Mouse (Mus musculus): ENCODE measurements around the gene Gm10447.
"Not testable (repeated sequence)": the region's sequence is repeated elsewhere in the genome, so short reads cannot be mapped to it uniquely, and the experiment has no call there.

The Gm10447 gene

GRCm38 (mm10) chr11:53441921-53442320, 15.0 kb downstream of the Gm10447 start:
- no peak for DNase-seq

DNA sequence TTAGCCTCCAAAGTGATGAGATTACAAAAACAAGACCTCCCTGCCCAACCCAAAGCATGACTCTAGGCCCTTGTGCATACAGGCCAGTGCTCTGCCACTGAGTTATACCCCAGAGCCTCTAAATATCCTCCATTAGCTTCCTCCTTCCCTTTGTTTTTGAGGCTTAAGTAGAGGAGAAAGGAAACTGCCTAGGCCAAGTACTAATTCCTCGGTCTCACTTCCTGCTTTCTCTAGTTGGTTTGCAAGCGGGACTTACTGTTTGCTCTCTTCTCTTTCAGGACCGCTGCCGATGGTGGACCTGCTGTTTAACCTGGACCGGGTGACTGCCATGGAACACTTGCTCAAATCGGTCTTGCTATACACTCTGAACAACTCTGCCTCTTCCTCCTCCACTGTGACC, 20.6 kb downstream of the Gm10447 start:
- no peak for DNase-seq

GRCm38 (mm10) chr11:53435504-53435903, 21.4 kb downstream of the Gm10447 start:
- no peak for DNase-seq

- no peak for DNase-seq
Observed at GRCm38 (mm10) chr11:53433057-53433456, 23.9 kb downstream of the Gm10447 start.

- DNase-seq = peak; percentile 48
Observed at GRCm38 (mm10) chr11:53431347-53432056, 25.4 kb downstream of the Gm10447 start.

DNA sequence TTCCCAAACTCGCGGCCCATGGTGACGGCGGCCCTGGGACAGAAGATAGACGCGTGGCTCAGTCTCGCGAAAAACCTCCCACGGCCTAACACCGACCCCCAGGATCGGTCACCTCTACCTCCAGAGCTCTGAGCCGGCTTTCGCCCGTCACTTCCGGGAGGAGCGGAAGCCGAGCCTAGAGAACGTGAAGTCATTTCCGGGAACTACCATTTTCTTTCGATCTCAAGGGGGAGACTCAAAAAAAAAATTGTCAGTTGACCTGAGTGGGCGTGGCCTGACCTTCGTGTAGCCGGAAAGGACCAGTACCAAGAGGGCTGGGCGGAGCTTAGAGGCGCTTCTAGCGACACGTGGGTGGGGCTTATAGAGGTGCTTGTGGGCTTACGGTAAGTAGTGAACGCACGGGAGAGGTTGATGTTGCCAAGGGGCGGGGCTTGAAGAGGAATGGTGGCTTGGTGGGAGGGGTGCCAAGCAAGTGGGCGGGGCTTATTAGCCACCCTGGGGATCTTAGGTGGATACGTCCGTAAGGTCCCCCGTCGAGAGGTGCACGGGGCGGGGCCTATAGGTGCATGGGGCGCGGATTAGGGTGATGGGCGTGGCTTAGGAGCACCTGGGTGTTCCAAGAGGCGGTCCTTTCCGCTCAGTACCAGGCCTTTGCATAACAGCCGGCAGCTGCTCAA, 26.1 kb downstream of the Gm10447 start, which contains the start of the genes Uqcrq and Gdf9:
Gene Uqcrq (minus strand): TSS at position 162 of the 677 bp plus-strand sequence.
Gene Gdf9 (plus strand): TSS at position 354 of the 677 bp plus-strand sequence.
- peak; percentile 100 for DNase-seq

- no peak for DNase-seq
Observed at GRCm38 (mm10) chr11:53430300-53430669, 26.6 kb downstream of the Gm10447 start.

DNA sequence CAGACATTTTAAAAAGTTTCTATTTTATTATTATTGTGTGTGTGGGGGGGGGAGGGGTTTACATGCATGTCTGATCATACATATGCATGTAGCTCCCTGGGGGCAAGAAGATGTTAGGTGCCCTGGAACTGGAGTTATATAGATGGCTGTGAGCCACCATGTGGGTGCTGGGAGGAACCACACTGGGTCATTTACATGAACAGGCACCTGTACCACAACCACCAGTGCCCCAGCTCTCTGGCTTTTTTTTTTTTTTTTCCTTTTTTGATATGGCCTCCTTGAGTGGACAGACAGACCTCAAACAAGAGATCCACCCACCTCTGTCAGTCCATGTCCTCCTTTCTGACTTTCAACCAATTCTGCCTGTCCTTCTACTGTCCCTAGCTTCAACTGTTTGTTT, 27.7 kb downstream of the Gm10447 start:
- no peak for DNase-seq

GRCm38 (mm10) chr11:53428716-53429057, 28.2 kb downstream of the Gm10447 start:
- no peak for DNase-seq

- no peak for DNase-seq
Observed at GRCm38 (mm10) chr11:53427993-53428715, 28.8 kb downstream of the Gm10447 start.

- not testable (repeated sequence) for DNase-seq
Observed at GRCm38 (mm10) chr11:53426914-53427313, 30.0 kb downstream of the Gm10447 start.

DNA sequence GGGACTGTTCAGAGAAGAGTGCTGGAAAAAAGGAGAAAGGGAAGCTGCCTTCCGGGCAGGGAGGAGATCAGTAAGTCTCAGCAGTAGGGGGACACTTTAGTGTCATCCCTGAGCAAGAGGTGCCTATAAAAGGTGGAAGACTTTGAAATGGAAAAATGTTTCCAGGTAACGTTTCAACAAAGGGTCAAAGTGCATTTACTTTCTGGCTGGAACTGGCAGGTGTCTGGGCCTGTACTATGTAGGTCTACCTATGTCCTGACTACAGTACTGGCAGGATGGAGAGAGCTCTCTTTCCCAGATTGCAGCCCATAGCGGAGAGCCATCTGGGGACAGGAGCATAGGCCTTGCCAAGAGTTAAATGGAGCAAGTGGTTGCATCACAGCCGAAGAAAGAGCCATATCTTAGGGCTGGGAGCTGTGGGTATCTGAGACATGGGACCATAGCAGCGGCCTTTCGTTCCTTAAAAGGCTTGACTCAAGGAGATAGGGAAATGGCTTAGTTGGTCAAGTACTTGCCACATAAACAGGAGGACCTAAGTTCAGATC, 31.1 kb downstream of the Gm10447 start:
- DNase-seq = no peak

DNA sequence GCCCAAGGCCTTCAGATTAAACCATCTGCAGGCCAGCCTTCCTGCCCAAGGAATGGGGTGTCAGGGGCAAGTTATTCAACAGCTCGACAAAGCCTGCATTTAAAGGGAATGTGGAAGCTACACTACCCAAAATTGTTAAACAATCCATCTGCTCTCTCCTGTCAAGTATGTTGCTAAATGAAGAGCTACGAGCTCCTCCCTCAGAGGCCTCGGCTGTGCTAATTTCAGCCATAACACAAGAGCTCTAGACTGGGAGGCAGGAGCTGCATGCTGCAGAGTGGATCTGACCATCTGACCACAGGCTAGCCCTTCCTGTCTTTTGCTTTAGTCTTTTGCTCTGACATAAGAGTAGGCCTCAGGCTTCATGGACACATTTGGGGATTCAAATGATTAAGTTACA, 31.7 kb downstream of the Gm10447 start:
- no peak for DNase-seq

GRCm38 (mm10) chr11:53424826-53425225, 32.1 kb downstream of the Gm10447 start:
- no peak for DNase-seq

DNA sequence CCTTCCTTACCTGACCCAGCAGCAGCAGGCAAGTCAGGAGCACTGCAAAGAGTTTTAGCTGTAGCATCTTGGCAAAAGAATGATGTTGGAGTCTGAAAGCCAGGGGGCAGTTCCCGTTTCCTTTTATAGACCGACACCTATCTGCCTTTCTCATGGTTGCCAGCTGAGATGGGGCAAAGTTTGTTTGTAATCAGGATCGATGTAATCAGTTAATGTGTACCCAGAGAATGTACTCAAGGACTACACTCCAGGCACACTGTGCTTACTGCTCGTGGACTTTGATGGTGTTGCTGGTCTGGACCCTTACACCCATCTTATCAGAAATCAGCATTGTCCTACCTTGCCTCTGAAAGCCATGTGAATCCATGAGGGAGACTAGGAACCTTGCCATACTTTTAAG, 33.9 kb downstream of the Gm10447 start, which contains the start of gene Leap2:
Gene Leap2 (minus strand): TSS at position 135 of the 400 bp plus-strand sequence.
- DNase-seq = no peak

GRCm38 (mm10) chr11:53418048-53418447, 38.9 kb downstream of the Gm10447 start:
- DNase-seq = no peak

DNA sequence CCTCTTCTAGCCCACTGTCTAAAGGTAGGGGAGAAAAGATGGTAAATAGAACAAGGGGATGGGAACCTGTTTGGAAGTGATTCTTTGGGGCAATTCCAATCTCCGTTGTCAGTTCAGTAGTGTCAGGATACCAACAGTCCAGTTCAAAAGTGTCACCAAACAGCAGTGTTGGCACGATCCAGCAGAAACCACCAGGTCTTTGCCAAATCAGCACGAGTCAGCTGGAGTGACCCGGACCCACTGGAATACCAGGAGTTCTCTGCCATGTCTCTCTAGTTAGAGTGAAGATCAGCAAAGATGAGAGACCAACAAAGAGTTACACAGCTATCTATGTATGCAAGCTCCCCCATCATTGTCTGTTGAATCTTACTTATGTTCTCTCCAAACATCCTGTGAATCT, 43.0 kb downstream of the Gm10447 start:
- no peak for DNase-seq

GRCm38 (mm10) chr11:53411738-53412137, 45.2 kb downstream of the Gm10447 start:
- DNase-seq = peak; percentile 45
